In the genomic region with DNA sequence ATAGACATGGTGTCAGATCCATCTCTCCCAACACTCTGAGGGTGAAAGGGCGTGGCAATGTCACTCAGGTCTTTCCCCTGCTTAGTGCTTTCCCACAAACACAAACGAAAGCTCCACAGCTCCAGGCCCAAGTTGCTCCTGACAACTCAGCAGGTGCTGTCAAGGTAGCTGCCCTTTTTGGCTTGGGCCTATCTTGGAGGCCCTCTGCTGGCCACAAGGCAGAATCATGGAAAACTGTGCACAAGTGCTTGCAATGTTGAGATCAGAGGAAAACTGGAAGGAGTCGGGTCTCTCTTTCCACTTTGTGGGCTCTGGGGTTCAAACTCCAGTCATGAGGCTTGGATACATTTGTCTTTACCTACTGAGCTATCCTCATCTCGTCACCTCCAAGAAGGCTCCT, we compare ENCODE assay signal across 12 mouse cellular contexts. TPM values are rescaled to one million over a fixed set of nuclear protein-coding genes. Genes with fewer than 3 reads are reported as not detected.
DNase-seq lines count a peak whose midpoint lies in the region; ATAC-seq and TF ChIP-seq lines count a peak whose summit lies in the region.
"Had no signal": no experiment of that assay in that cellular context is flagged by ENCODE, and none has a peak within 500 bp of the region (broad histone marks: within the 10 kb centered on the region; RNA-seq: fewer than 3 reads in every experiment).

No protein-coding gene starts in this region.

- no peak overlapping the region for H3K4me2 ChIP-seq in kidney, embryonic 14.5 days (replicated peaks; ENCODE audit: low read depth, low read length)
- H3K4me2 ChIP-seq: limb, embryonic 12.5 days had no signal

- H3K27me3 ChIP-seq in cerebellum, adult 2 months (ENCODE audit: control insufficient read depth, insufficient read depth, low read length), result no peaks in the 10 kb centered on the region
- H3K27me3 ChIP-seq in kidney, embryonic 14.5 days (ENCODE audit: control insufficient read depth, insufficient read depth, low read length), result no peaks in the 10 kb centered on the region
- H3K27me3 ChIP-seq: limb, embryonic 12.5 days had no signal

- no peak for ATAC-seq in kidney, embryonic 14.5 days (ENCODE audit: low FRiP score, low TSS enrichment)

- H3K4me1 ChIP-seq in cerebellum, adult 2 months (ENCODE audit: control insufficient read depth, insufficient read depth, low read length), result no peaks in the 10 kb centered on the region
- no peaks in the 10 kb centered on the region for H3K4me1 ChIP-seq in kidney, embryonic 14.5 days (ENCODE audit: control insufficient read depth, insufficient read depth, low read length)
- H3K4me1 ChIP-seq: limb, embryonic 12.5 days had no signal

- TF ChIP-seq POLR2A in cerebellum, adult 2 months (IDR thresholded peaks at IDR 0.05; ENCODE audit: borderline replicate concordance, insufficient read depth, low read length), result no peak

- H3K9ac ChIP-seq in kidney, embryonic 14.5 days (ENCODE audit: low read depth, low read length), result no peak overlapping the region
- H3K9ac ChIP-seq: limb, embryonic 12.5 days had no signal

- DNase-seq in cerebellum, adult 2 months, result no peak
- DNase-seq in cerebellum, adult 11 months, result no peak
- peak; percentile 9 for DNase-seq in kidney, adult 9 months
- peak; percentile 18 for DNase-seq in thymus, postnatal 0 days (ENCODE audit: low spot score)
- no peak for DNase-seq in thymus, postnatal 25 days
- DNase-seq in yolk sac, embryonic 10.5 days (ENCODE audit: low spot score), result no peak
- no peak for DNase-seq in frontal cortex, postnatal 36 days (ENCODE audit: low spot score in 2 of 2)
- DNase-seq: adrenal gland, postnatal 10 days; B cell, adult 2 months; heart, postnatal 4 days had no signal

- no peak overlapping the region for H3K4me3 ChIP-seq in cerebellum, adult 2 months (replicated peaks; ENCODE audit: insufficient read depth, low read depth, low read length)
- H3K4me3 ChIP-seq in kidney, embryonic 14.5 days (ENCODE audit: low read length), result no peak overlapping the region
- H3K4me3 ChIP-seq: limb, embryonic 12.5 days had no signal

- 64% methylated on average over 4 of the region's 4 CpGs for WGBS in cerebellum, adult 2 months
- 74% methylated on average over 4 of the region's 4 CpGs for WGBS in kidney, embryonic 14.5 days

- H3K36me3 ChIP-seq in kidney, embryonic 14.5 days (ENCODE audit: control insufficient read depth, insufficient read depth, low read length), result peaks cover 20% of the 10 kb centered on the region

- H3K9me3 ChIP-seq in kidney, embryonic 14.5 days (ENCODE audit: control insufficient read depth, low read length), result no peaks in the 10 kb centered on the region
- H3K9me3 ChIP-seq: limb, embryonic 12.5 days had no signal

- peak; percentile 30; the same call in 1 of the 2 replicates for TF ChIP-seq CTCF in cerebellum, adult 2 months (IDR thresholded peaks at IDR 0.05; ENCODE audit: borderline replicate concordance, insufficient read depth, low read depth, low read length)

- no peak overlapping the region for H3K27ac ChIP-seq in cerebellum, adult 2 months (ENCODE audit: insufficient read depth, low read length)
- H3K27ac ChIP-seq in kidney, embryonic 14.5 days (ENCODE audit: low read depth, low read length), result no peak overlapping the region
- H3K27ac ChIP-seq: limb, embryonic 12.5 days had no signal

RNA-seq across cellular contexts. Expression of a gene that starts 18.3 kb away (rescaled TPM):
- 34.9 and 42.0 TPM in 2 replicates for polyA plus RNA-seq in cerebellum, adult 2 months (2012; rRNA removed)
- 82.6 and 104 TPM in 2 replicates for polyA plus RNA-seq in kidney, embryonic 14.5 days (2014; fragmentation: Nextera tagmentation; extraction: Ambion mirVana)
- polyA plus RNA-seq in thymus, postnatal 0 days (2015; fragmentation: Nextera tagmentation; extraction: Ambion mirVana), result 117 and 126 TPM in 2 replicates

RNA-seq across cellular contexts. Expression of a gene that starts 21.2 kb away (rescaled TPM):
- polyA plus RNA-seq in cerebellum, adult 2 months (2012; rRNA removed), result 0.29 and 2.3 TPM in 2 replicates
- polyA plus RNA-seq in kidney, embryonic 14.5 days (2014; fragmentation: Nextera tagmentation; extraction: Ambion mirVana), result 0.97 and 1.4 TPM in 2 replicates
- 0.07 TPM in 1 of 2 replicates, not detected in the other for polyA plus RNA-seq in thymus, postnatal 0 days (2015; fragmentation: Nextera tagmentation; extraction: Ambion mirVana)

Comparison
In these comparisons a context has a peak if more than half of its experiments do, and no peak if none do; other contexts are left out.
1. DNase-seq: peak in kidney, adult 9 months (single experiment) and thymus, postnatal 0 days (single experiment); none in cerebellum, adult 2 months (0 of 2), cerebellum, adult 11 months (single experiment), thymus, postnatal 25 days (single experiment), yolk sac, embryonic 10.5 days (single experiment) and frontal cortex, postnatal 36 days (0 of 2).